Mouse (Mus musculus) layer of hippocampus, adult 9-11 months (tissue): Measurements from ENCODE around the gene Lhx8.
A peak's percentile ranks its signal among the peaks of the same experiment; 100 is the strongest.

Source experiments
- DNase-seq: peaks from one replicate; pipeline ENCODE4 v3.0.0; 2022

The Lhx8 gene

DNA sequence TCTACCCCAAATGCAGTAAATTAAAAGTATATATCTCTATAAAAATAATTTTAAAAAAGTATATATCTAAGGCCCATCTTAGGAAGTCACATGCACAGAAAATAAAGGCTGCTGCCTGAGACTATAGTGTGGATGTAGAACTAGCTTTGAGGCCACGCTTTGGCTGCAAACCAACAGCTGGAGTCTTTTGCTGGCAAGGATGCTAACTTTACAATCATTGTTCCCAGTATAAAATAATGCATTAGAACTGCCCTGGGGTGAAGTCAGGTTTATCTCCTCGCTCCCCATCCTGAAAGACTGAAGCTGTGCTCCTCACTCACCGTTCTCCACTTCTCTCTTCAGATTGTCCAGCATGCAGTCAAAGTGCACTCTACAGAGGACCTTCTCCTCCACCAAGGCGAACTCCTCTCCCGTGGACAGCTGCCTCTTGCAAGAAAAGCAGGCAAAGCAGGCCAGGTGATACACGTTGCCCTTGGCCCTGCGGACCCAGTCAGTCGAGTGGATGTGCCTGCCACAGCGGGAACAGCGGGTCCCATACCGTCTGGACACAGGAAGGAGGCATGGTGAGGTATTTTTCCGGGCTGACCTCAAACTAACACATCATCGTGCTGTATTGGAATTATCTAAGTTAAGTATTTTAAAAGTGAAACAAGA is 8.4 kb downstream of the Lhx8 start:
- DNase-seq, result no peak

DNA sequence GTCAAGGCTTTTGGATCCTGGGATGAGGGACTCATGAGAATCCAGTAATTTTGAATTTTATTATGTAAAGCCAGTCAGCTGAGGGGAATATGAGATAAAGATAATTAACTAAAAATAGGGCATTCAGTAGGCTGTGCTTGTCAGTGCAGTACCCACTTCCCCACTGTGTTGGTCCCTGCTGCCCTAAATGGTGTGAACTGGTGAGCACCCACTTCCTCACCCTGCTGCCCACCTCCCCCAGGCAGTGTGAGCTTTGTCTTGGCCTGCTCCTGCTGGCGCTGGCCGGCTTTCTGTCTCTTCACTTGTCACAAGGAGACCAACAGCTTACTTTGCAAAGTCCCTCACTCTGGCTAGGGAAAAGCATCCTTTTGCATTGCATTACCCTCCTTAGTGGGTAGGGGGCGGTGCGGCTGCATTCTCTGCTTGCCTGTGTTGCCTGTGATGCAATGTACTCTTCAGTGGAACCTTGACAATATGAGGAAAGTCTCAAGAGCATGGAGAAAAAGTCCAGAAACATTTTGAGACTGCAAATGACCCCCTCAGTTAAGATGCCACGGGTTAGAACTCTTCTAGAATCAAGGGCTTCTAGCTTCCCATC is 12.7 kb downstream of the Lhx8 start:
- DNase-seq, result no peak

DNA sequence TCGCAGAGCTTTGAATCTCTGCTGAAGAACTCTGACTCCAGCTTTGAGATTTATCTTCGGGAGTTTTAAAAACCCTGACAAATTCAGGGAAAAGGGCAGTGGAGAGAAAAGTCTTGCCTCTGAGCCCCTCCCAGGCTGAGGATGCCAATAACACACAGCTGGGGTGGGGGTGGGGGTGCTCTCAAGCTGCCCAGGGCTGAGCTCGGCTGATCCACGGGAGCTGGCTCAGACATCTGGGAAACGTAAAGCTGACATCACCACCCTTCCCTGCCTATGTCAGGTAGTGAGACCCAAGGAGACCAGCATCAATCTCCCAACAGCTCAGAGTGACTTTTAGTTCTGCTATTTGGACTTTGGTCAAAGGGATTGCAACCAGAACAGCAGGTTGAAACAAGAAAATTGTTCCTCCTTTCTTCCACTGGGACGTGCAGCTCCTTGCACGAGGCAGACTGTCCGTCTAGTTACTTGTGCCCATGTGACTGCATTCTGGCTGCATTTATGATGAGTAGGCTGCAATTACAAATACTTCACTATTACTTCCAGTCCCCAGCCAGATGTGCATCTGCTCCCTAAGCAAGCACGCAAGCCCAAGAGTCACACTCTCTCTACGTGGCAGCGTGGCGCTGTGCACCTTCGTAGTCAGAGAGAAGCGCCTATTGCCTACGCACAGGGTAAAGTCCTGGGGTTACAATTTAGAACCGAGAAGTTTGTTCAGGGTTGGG is 25.1 kb downstream of the Lhx8 start:
- no peak for DNase-seq

DNA sequence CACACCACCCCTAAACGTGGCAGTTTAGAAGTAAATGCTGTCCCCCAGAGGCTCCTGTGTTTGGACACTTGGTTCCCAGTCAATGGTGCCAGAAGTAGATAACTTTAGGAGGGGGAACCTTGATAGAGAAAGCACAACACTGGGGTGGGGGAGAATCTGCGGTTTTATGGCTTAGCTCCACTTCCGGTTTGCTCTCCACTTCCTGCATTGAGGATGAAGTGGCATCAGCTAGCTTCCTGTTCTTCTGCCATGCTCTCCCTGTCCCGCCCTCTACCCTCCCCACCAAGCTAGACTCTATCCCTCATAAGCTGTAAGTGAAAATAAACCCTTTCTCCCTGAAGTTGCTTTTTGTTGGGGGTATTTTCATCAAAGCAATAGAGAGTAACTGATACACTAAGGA is 29.4 kb downstream of the Lhx8 start:
- DNase-seq, result no peak

DNA sequence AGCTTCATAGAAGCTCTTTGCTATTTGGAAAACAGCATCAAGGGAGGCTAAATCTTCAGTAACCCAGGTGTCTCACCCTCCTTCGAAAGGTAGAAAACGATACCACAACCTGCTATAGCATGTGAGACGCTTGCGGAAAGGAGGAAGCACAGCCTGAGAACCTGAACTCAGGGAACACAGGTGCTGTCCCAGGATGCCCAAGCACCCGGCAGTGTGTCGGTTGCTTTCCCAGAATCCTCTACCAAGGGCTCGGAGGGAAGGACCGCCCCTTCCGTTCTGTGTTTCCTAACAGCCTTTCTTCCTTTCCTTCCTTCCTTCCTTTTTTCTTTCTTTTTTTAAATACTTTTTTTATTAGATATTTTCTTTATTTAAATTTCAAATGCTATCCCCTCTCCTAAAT is 30.5 kb downstream of the Lhx8 start:
- DNase-seq, result no peak

DNA sequence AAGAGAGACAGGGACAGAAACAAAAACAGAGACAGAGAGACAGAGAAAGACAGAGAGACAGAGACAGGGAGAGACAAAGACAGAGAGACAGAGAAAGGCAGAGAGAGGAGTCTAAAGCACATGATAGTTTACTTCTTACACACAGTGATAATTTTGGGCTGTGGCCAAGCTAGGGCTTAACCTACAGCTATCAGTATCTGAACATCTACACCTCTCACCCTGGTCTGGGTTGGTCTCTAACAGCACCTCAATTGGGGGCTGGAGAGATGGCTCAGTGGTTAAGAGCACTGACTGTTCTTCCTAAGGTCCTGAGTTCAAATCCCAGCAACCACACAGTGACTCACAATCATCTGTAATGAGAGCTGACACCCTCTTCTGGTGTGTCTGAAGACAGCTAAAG is 32.0 kb downstream of the Lhx8 start:
- DNase-seq, result no peak

DNA sequence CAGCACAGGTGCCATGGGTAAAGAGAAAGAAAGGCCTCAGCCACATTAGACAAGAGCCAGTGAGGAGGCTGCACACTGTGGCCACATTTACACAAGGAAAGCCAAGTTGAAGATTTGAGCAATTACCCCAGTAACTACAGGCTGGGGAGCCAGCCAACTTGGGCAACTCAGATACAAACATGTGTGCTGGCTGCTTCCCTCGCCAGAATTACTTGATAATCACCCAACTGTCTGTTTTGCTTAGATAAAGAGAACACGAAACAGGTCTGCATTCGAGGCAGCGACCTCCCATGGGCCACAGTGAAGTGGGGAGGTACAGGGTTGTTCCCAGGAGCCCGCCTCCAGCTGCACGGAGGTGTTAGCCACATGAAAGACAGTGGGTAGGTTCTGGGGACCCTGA is 33.0 kb downstream of the Lhx8 start:
- peak; percentile 58 for DNase-seq

DNA sequence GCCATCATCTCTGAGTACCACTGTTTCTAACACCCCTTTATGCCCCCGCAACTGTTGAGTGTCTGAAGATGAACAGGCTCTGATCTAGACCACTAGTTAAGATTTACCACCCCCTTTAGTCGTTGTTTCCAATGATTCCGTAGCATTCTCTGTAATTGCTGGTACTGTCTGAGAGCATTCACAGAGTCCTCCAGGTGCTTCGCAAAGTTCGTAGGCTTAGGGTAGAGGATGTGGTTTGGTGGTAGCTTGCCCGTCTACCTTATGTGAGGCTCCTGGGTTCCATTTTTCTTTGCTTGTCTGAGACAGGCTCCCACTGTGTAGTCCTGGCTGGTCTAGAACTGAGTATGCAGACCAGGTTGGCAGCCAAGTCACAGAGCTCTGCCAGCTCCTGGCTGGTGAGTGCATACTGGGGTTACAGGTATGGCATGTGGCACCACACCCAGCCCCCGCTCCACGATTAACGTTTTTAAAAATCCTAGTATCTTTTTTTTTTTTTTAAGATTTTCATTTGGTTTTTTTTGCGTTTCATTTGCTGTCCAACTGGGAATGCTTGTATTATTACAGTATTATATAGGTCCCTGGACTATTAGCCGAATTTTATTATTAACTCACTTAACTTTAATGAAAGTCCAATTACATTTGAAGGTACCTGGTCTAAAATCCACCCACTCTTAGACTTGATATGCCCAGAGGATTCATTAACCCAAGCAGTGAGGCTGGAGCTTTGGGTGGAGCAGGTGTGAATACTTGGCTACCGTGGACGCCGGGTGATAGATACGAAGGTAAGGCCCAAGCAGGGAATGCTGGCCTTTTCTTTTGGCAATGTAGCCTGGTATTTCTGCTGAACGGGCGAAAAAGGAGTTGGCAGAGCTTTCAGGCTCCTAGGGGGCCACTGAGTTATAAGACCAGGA is 35.3 kb downstream of the Lhx8 start:
- DNase-seq, result no peak

DNA sequence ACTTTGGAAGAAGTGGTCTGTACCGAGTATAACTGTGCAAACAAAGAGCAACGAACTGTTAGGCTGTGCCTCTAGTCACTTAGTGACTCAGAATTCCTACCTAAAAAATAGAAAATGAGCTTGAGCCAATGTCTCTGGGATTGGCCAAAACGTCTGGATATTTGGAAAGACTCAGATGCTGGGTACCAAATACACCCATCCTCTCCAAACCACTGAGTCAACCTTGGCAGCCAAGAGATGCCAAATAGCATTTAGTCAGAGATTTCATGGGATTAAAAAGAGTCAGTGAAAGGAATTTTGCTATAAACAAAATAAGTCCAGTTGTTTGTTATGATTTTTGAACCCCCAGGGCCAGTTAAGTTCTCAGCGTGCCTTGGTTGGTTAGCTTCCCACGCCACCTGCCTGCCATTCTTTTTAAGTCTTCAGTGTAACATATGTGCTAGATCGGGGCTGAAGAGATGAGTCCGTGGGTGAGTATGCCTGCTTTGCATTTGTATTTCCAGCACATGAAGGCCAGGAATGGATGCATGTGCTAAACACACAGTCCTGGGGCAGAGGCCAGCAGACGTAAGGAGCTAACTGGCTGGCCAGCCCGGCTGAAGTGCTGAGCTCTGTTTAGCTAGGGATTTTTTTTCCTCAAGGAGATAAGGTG is 36.5 kb downstream of the Lhx8 start:
- peak; percentile 19 for DNase-seq

DNA sequence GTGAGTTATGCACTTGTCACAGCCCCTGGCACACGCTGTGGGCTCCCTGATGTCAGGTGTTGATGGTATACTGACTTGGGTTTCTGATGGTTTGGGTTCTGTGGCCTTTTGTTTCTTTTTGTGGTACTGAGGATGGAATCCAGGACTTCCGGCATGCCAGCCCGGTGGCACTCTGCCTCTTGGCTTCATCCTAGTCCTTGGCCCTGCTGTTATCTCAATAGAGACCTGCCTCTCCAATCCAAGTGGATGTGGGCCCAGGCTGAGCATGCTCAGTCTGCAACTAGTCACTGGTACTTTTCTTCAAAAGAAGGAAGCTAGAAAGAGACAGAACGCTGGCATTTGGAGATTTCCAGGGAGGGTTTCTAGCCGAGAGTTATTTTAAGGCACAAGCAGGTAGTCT is 38.3 kb downstream of the Lhx8 start:
- DNase-seq, result no peak

DNA sequence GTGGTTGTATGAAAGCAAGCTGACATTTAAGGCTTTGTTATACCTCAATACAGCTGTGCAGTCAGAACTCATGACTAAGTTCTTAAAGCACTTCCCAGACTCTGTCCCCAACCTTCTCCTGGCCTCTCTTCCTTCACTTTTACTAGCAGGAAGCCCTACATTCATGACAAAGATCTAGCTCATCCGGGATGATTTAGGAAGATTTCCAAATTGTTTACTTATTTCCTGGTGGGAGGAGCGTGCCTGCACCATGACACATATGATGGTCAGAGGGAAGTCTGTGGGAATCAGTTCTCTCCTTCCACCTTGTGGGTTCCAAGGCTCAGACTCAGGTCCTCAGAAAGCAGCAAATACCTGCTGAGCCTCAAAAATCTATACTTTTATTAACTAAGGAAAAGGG is 40.1 kb downstream of the Lhx8 start:
- no peak for DNase-seq

DNA sequence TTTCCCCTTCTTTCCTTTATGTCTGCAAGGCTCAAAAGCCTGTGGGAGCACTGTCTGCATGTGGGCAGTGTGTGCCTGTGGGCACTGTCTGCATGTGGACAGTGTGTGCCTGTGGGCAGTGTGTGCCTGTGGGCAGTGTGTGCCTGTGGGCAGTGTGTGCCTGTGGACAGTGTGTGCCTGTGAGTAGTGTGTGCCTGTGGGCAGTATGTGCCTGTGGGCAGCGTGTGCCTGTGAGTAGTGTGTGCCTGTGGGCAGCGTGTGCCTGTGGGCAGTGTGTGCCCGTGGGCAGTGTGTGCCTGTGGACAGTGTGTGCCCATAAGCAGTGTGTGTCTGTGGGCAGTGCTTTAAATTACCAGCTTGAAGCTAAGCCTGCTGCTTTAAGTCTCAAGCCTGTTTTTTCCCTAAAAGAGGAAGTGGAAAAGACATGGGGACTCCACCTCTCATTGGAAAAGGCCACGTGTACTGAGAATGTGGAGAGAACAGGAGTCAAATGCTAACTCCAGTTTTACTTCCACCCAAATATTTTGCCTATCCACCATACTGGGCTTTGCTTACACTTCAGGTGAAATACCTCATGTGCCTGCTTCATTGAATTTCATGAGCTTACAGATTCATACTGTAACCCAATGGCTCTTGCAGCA is 41.9 kb downstream of the Lhx8 start:
- DNase-seq, result no peak

DNA sequence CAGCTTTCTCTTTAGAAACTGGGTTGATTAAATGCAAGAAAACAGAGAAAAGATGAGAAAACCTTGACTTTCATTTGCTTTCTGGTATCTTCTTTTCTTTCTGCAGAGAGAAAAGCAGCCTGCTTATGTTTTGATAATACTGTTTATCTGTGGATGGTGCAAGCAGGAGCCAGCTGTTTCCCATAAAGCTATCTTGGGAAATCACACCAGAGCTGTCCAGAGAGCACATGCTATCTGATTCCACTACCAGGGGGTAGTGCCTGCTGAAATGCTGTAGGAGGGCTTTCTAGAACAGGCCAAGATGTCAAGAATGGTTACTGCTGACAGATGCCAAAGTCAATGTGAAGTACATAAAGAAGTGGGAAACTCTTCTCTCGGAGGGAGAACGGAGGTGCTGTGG is 43.2 kb downstream of the Lhx8 start:
- DNase-seq, result no peak

DNA sequence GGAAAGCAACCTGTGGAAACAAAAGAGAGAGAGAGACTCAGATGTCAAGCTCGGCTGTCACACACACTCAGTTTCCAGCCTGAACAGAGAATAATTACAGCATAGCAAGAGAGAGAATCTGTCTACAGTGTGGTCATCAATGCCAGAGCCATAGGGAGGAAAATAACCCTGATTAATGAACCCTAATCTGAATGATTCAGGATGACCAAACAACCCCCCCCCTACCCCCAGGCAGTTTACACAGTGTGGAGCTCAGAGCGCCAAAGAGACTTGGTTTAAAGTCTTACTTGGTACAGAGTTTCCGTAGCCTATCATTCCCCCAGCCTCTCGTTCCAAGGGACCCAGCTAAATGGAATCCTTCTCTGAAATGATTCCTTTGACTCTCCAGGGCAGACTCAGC is 45.1 kb downstream of the Lhx8 start:
- DNase-seq, result no peak

DNA sequence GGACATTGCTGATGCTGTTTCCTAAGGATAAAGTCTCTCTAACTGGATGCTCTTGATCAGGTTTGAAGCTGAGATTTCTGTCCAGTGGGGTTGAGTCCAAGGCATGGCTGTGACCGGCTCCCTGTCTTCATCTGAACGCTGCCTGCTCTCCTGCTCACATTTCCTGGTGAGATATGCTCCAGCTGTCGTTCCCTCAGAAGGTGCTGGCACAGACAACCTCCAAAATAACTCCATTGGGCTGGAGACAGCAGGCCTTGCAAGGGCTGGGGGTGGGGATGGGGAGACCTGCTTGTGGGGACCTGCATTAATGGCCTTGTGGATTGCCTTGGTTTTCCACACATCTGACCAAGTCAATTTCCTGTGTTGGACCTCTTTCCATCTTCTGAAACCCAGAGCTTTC is 46.2 kb downstream of the Lhx8 start:
- DNase-seq, result no peak

DNA sequence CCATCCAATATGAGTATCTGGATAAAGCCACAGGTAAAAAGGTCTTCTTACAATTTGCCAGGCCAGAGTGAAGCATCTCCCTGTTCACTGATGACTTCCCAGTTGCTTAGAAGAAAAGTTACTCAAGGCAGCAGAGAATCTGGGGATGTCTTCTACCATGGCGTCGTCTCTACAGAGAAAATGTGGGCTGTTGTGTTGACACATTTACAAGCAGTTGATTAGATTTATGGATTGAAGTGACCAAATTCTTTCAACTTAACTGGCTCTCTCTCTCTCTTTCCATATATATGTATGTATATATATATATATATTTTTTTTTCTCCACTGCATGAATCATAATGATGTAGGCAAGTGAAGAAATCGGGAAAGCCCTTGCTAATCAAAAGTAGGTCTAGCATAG is 55.8 kb downstream of the Lhx8 start:
- DNase-seq, result no peak

DNA sequence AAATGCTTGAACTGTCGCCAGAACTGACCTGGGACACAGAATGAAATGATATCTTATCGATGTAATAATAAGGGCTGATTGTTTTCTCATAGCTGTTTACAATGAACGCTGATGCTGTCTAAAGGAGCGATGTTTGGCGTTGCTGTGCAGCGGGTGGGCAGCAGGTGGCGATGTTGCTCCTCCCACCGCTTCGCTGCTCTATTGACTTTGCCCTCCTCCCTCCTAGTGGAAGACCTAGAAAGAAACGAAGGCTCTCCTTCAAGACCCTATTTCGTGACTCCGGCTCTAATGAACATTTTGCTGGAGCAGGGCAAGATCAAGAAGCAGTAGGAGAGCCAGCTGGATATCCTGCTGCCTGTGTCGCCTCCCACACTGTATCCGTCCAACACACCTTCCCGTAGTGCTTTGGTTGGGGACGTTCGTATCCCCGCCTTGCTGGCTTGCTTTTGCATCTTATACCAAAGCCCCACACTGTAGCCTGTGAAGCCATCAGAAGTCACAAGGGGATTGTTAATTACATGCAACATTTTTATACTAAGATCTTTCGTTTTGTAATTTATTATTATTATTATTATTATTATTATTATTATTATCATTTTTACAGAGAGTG is 60.6 kb downstream of the Lhx8 start:
- peak; percentile 57 for DNase-seq

DNA sequence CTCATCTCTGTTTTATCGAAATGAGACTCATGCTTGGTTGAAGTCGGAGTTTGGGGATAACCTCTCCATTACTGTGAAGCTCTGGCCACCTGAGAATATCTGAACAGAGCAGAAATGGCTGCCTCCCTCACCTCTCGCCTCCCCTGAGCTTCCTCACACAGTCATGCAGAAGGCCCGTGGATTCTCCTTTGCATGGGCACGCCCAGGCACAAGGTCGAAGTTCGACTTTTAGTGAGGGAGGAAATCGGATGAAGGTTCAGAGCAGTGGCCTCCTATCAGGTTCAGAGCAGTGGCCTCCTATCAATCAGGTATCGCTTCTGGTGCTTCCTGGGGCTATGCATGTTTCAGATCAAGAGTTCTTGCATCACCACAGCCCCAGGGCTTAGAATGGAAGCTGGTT is 62.1 kb downstream of the Lhx8 start:
- no peak for DNase-seq

DNA sequence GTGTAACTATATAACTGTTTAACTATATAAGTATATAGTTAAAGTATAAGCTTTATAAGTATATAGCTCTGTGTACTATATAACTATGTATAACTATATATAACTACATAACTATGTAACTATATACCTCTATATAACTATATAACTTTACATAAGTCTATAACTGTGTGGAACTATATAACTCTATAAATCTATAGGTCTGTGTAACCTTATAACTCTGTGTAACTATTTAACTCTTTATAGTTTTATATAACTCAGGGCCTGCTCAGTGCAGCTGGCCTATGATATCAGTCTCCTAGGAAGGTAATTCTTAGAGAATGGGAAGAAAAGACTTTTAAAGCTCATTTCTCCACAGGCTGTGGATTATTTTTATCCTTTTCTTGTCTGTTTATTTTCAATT is 73.1 kb downstream of the Lhx8 start:
- DNase-seq, result no peak
